Mouse (Mus musculus): Measurements from ENCODE around the gene Dnah17.

- TF ChIP-seq CTCF (IDR thresholded peaks at IDR 0.05) (peak; percentile 41), POLR2A (IDR thresholded peaks at IDR 0.05; ENCODE audit: insufficient read depth, low read depth, low read length) (no peak), EP300 (IDR thresholded peaks at IDR 0.05; ENCODE audit: insufficient read depth, low read depth, low read length) (no peak)
Observed at GRCm38 (mm10) chr11:118151423-118152180, 21.2 kb upstream of the Dnah17 start.

All from heart, adult 2 months (tissue).